Mouse (Mus musculus): Measurements from ENCODE around the gene Pum1.

GRCm38 (mm10) chr4:130777647-130778046 is 114.5 kb downstream of the Pum1 start:
- TF ChIP-seq CTCF (IDR thresholded peaks at IDR 0.05; ENCODE audit: low read depth) (no peak), EP300 (IDR thresholded peaks at IDR 0.05; ENCODE audit: low read depth) (no peak)
